Comparison of ENCODE assay signal across 8 mouse cellular contexts in the genomic region with DNA sequence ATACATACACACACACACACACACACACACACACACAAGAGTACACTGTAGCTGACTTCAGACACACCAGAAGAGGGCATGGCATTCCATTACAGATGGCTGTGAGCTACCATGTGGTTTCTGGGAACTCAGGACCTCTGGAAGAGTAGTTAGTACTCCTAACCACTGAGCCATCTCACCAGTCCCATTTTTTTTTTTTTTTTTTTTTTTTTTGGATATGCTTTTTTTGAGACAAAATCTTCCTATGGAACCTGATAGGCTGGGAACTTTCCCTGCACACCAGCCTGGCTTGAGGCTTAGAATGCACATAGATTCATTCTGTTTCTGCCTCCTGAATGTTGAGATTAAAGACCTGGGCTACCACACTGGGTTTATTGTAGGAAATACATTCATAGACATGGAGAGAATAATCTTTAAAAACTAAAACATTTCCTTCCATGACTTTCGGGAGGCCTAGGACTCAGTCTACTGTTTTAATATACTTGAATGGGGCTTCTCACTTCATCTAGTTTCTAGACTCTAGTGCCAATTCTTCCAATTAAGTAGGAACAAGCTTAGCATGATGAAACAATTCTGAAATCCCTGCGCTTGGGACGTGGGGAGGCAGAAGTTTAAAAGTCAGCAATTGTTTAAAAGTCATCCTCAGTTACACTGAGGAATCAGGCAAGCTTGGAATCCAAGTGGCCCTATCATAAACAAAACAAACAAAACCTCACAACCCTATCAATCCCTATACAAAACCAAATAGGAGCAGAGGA. TPM values are rescaled to one million over a fixed set of nuclear protein-coding genes. Genes with fewer than 3 reads are reported as not detected.
DNase-seq lines count a peak whose midpoint lies in the region; ATAC-seq and TF ChIP-seq lines count a peak whose summit lies in the region.

No protein-coding gene starts in this region.

- WGBS in kidney, embryonic 16.5 days, result 13% methylated on average over 3 of the region's 3 CpGs
- 20% methylated on average over 3 of the region's 3 CpGs for WGBS in kidney, adult 2 months
- 17% methylated on average over 3 of the region's 3 CpGs for WGBS in intestine, embryonic 15.5 days
- WGBS in midbrain, postnatal 0 days, result 9% methylated on average over 3 of the region's 3 CpGs

- no peaks in the 10 kb centered on the region for H3K9me3 ChIP-seq in kidney, embryonic 16.5 days (ENCODE audit: low read length)
- H3K9me3 ChIP-seq in intestine, embryonic 15.5 days, result no peaks in the 10 kb centered on the region
- H3K9me3 ChIP-seq in midbrain, postnatal 0 days (ENCODE audit: low read length), result no peaks in the 10 kb centered on the region

- no peaks in the 10 kb centered on the region for H3K27me3 ChIP-seq in kidney, embryonic 16.5 days (ENCODE audit: insufficient read depth, low read length)
- H3K27me3 ChIP-seq in kidney, adult 2 months (replicated peaks; ENCODE audit: control insufficient read depth, insufficient read depth, low read length), result no peaks in the 10 kb centered on the region
- H3K27me3 ChIP-seq in intestine, embryonic 15.5 days (replicated peaks), result no peaks in the 10 kb centered on the region
- H3K27me3 ChIP-seq in midbrain, postnatal 0 days (ENCODE audit: insufficient read depth, low read length), result no peaks in the 10 kb centered on the region

- DNase-seq in kidney, adult 2 months, result no peak
- no peak for DNase-seq in midbrain, postnatal 0 days (ENCODE audit: low spot score)
- DNase-seq in MN1 (ENCODE audit: low spot score), result no peak
- DNase-seq in layer of hippocampus, adult 9-11 months, result no peak

- no peak for TF ChIP-seq CTCF in kidney, adult 2 months (conservative IDR thresholded peaks at IDR 0.05; ENCODE audit: insufficient read depth, insufficient read length, low read depth, low read length)
- TF ChIP-seq CTCF in embryonic fibroblast, embryonic 13.5 days (IDR thresholded peaks at IDR 0.05; ENCODE audit: borderline replicate concordance, insufficient read depth, low read length), result no peak
- no peak for TF ChIP-seq CTCF in midbrain, postnatal 0 days (IDR thresholded peaks at IDR 0.05)

- no peak for ATAC-seq in kidney, embryonic 16.5 days (ENCODE audit: low FRiP score, low TSS enrichment)
- ATAC-seq in intestine, embryonic 15.5 days, result no peak
- ATAC-seq in midbrain, postnatal 0 days (ENCODE audit: low FRiP score), result no peak; the same call in 1 of the 2 replicates
- no peak for ATAC-seq in monocyte, adult 5-6 weeks (replicated peaks; ENCODE audit: insufficient number of reproducible peaks, low FRiP score, low TSS enrichment, poor library complexity, severe bottlenecking)

- H3K27ac ChIP-seq in kidney, embryonic 16.5 days (ENCODE audit: low read length), result no peak overlapping the region
- H3K27ac ChIP-seq in kidney, adult 2 months (ENCODE audit: insufficient read depth, low read depth, low read length), result no peak overlapping the region
- H3K27ac ChIP-seq in embryonic fibroblast, embryonic 13.5 days (ENCODE audit: insufficient read depth, low read length), result peak overlapping the region; percentile 62
- H3K27ac ChIP-seq in intestine, embryonic 15.5 days, result no peak overlapping the region
- H3K27ac ChIP-seq in midbrain, postnatal 0 days (ENCODE audit: low read depth, low read length), result no peak overlapping the region

- H3K36me3 ChIP-seq in kidney, embryonic 16.5 days (ENCODE audit: insufficient read depth, low read length), result peaks cover under 1% of the 10 kb centered on the region; the same call in 1 of the 2 replicates
- no peaks in the 10 kb centered on the region for H3K36me3 ChIP-seq in kidney, adult 2 months (ENCODE audit: control insufficient read depth, insufficient read depth, low read length)
- H3K36me3 ChIP-seq in intestine, embryonic 15.5 days, result no peaks in the 10 kb centered on the region
- H3K36me3 ChIP-seq in midbrain, postnatal 0 days (ENCODE audit: insufficient read depth, low read length), result no peaks in the 10 kb centered on the region

- peak overlapping the region; percentile 42; the same call in 1 of the 2 replicates for H3K9ac ChIP-seq in kidney, embryonic 16.5 days (replicated peaks; ENCODE audit: low read length)
- H3K9ac ChIP-seq in intestine, embryonic 15.5 days, result no peak overlapping the region
- no peak overlapping the region for H3K9ac ChIP-seq in midbrain, postnatal 0 days (replicated peaks; ENCODE audit: low read length, poor library complexity, severe bottlenecking)

- no peak for TF ChIP-seq POLR2A in kidney, adult 2 months (IDR thresholded peaks at IDR 0.05; ENCODE audit: low read depth, low read length)
- 0 out of 2 replicates have a peak, but pooled peaks have one; percentile 24 for TF ChIP-seq POLR2A in embryonic fibroblast, embryonic 13.5 days (IDR thresholded peaks at IDR 0.05; ENCODE audit: low read depth, low read length)

- H3K4me1 ChIP-seq in kidney, embryonic 16.5 days (ENCODE audit: insufficient read depth, low read length), result peaks cover 18% of the 10 kb centered on the region
- no peaks in the 10 kb centered on the region for H3K4me1 ChIP-seq in kidney, adult 2 months (ENCODE audit: control insufficient read depth, insufficient read depth, low read length)
- H3K4me1 ChIP-seq in embryonic fibroblast, embryonic 13.5 days (ENCODE audit: control insufficient read depth, insufficient read depth, low read length), result no peaks in the 10 kb centered on the region; the same call in none of the 2 replicates
- H3K4me1 ChIP-seq in intestine, embryonic 15.5 days (replicated peaks), result peaks cover 2% of the 10 kb centered on the region
- H3K4me1 ChIP-seq in midbrain, postnatal 0 days (ENCODE audit: insufficient read depth, low read length), result no peaks in the 10 kb centered on the region

- peak overlapping the region; percentile 52 for H3K4me2 ChIP-seq in kidney, embryonic 16.5 days (replicated peaks; ENCODE audit: low read depth, low read length)
- peak overlapping the region; percentile 48 for H3K4me2 ChIP-seq in intestine, embryonic 15.5 days (replicated peaks)
- peak overlapping the region; percentile 40 for H3K4me2 ChIP-seq in midbrain, postnatal 0 days (ENCODE audit: low read depth, low read length, poor library complexity, severe bottlenecking)

- H3K4me3 ChIP-seq in kidney, embryonic 16.5 days (ENCODE audit: low read length), result peak overlapping the region; percentile 97
- H3K4me3 ChIP-seq in kidney, adult 2 months (ENCODE audit: insufficient read depth, low read depth, low read length), result no peak overlapping the region
- no peak overlapping the region for H3K4me3 ChIP-seq in embryonic fibroblast, embryonic 13.5 days (ENCODE audit: insufficient read depth, low read length)
- no peak overlapping the region; the same call in 1 of the 2 replicates for H3K4me3 ChIP-seq in intestine, embryonic 15.5 days (replicated peaks)
- peak overlapping the region; percentile 53; the same call in 1 of the 2 replicates for H3K4me3 ChIP-seq in midbrain, postnatal 0 days (ENCODE audit: low read depth, low read length)

RNA-seq across cellular contexts. Expression of a gene that starts 0.5 kb away (rescaled TPM):
- 83.9 and 97.6 TPM in 2 replicates for polyA plus RNA-seq in kidney, embryonic 16.5 days (2015; fragmentation: Nextera tagmentation; extraction: Ambion mirVana)
- polyA plus RNA-seq in kidney, adult 2 months (2012; rRNA removed), result 0.22 and 0.39 TPM in 2 replicates
- polyA plus RNA-seq in embryonic fibroblast, embryonic 13.5 days (2011; ENCODE audit: insufficient read length, low read depth, missing spikeins), result 62.3 and 82.9 TPM in 2 replicates
- polyA plus RNA-seq in intestine, embryonic 15.5 days (2015; fragmentation: Nextera tagmentation; extraction: Ambion mirVana), result 60.1 and 67.6 TPM in 2 replicates
- 4.2 and 4.7 TPM in 2 replicates for total RNA-seq in midbrain, postnatal 0 days (2014; rRNA removed)
- 4.6 and 4.8 TPM in 2 replicates for polyA plus RNA-seq in midbrain, postnatal 0 days (2015; fragmentation: Nextera tagmentation; extraction: Ambion mirVana)
- total RNA-seq in monocyte, adult 5-6 weeks (2017), result 1.1 to 2.7 TPM (median 1.6 TPM) in 3 replicates

RNA-seq across cellular contexts. Expression of a gene that starts 15.7 kb away (rescaled TPM):
- polyA plus RNA-seq in kidney, embryonic 16.5 days (2015; fragmentation: Nextera tagmentation; extraction: Ambion mirVana), result 113 and 116 TPM in 2 replicates
- 126 and 129 TPM in 2 replicates for polyA plus RNA-seq in kidney, adult 2 months (2012; rRNA removed)
- 51.2 and 71.7 TPM in 2 replicates for polyA plus RNA-seq in embryonic fibroblast, embryonic 13.5 days (2011; ENCODE audit: insufficient read length, low read depth, missing spikeins)
- 61.9 and 64.0 TPM in 2 replicates for polyA plus RNA-seq in intestine, embryonic 15.5 days (2015; fragmentation: Nextera tagmentation; extraction: Ambion mirVana)
- total RNA-seq in midbrain, postnatal 0 days (2014; rRNA removed), result 124 and 133 TPM in 2 replicates
- 150 and 158 TPM in 2 replicates for polyA plus RNA-seq in midbrain, postnatal 0 days (2015; fragmentation: Nextera tagmentation; extraction: Ambion mirVana)
- 11.8 to 39.0 TPM (median 21.7 TPM) in 3 replicates for total RNA-seq in monocyte, adult 5-6 weeks (2017)

Comparison
In these comparisons a context has a peak if more than half of its experiments do, and no peak if none do; other contexts are left out.
1. H3K4me3 ChIP-seq: peak in kidney, embryonic 16.5 days (single experiment) and midbrain, postnatal 0 days (single experiment); none in kidney, adult 2 months (single experiment), embryonic fibroblast, embryonic 13.5 days (single experiment) and intestine, embryonic 15.5 days (single experiment).
2. RNA of a gene that starts 0.5 kb away (polyA plus RNA-seq): 83.9 to 97.6 TPM in kidney, embryonic 16.5 days, 62.3 to 82.9 TPM in embryonic fibroblast, embryonic 13.5 days and 60.1 to 67.6 TPM in intestine, embryonic 15.5 days; 4.6 to 4.8 TPM in midbrain, postnatal 0 days and 0.22 to 0.39 TPM in kidney, adult 2 months; every median in the first group is over 10 times any median in the second.
3. Peak in every context shown above with its lines, with median percentiles within 50 percentile points of each other: H3K4me2 ChIP-seq.